Mouse (Mus musculus) adrenal gland, postnatal 25 days (tissue): ENCODE results near the gene Ptpn21. TPM values are rescaled to one million over a fixed set of nuclear protein-coding genes. Genes with fewer than 3 reads are reported as not detected.

ENCODE experiments used
- DNase-seq: peaks from one replicate; pipeline ENCODE4 v3.0.0; 2021; ENCODE audit warnings: mixed read lengths
- total RNA-seq: library from RNA; stranded (reverse); gene quantifications from 2 replicates; pipeline ENCODE4 v1.2.3, GENCODE M21; 2021

The Ptpn21 gene
- total RNA-seq, 1 experiment from 2014 or later, result 24.0 TPM

DNA sequence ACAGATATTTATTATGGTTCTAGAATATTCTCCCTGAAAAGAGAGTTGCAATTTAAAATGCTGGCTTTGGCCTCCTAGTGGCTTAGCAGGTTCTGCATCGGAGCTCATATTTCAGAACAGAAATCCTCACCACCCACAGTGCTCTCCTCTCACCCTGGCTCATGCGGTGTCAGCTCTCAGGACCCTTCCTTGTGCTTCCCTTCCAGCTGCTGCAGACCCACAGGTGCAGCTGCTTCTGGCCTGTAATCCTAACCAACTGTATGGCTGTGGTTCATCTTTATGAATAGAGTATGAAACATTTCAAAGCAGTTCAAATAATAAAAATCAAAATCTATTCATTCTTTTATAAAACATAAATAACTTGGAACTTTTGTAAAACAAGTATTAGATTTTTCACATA, 80.3 kb downstream of the Ptpn21 start:
- DNase-seq, result no peak

DNA sequence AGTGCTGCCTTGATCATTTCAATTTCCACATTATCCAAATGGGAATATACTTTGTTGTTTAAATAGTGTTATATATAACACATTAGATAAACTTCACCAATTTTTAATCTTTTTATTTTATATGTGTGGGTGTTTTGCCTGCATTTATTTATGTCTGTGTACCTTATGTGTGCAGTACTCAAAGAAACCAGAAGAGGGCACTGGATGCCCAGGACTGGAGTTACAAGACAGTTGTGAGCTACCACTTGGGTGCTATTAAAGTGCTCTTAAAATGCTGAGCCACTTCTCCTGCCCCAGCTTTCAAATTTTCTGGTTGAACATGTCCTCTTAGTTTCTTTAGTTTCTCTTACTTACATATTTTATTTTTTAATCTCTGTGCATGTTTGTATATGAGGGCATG, 92.4 kb downstream of the Ptpn21 start:
- DNase-seq, result no peak

GRCm38 (mm10) chr12:98628260-98628970, 108.8 kb downstream of the Ptpn21 start:
- no peak for DNase-seq

DNA sequence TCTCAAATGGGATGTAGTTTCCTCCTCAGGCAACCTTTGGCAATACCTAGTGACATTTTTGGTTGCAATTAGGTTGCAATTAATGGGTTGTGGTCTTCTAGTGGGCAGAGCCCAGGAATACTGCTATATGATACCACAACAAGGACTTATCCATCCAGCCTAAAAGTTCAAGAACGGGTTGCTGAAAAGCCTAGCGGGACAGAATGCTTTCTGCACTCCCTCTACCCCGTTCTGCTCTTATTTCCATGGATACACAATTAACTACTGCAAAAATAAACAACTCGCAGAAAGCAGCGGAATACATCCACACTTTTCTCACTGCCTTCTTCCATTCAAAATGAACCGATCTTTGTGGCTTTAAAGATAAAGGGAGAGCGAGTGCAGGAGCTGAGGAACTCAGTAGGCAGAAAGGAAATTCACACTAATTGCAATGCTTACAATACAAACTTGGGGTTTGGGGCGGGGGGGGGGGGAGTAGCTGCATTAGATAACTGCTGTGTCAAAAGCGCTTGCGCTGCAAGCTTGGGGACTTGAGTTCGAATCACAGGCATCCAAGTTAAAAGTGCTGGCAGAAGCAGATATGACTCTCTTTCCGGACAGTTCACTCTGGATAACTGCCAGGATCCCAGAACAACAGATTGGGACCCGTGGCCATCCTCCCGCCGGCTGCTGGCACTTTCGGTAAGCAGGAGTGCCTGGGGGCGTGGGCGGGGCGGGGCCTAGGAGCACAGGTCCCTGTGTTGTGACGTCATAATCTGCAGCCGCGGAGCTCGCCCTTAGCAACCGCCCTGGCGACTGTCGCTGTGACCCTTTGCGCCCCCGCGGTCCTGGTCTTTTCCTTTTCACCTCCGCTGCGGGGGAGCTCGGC, 109.6 kb downstream of the Ptpn21 start, which contains the start of gene Spata7:
TSS of gene Spata7 (plus strand) at position 766 of the 868 bp plus-strand sequence.
- DNase-seq, result peak; percentile 85

Other genes starting within 250 kb of the Ptpn21 start
- not detected in 2 replicates for gene Kcnk10, start 159.1 kb downstream of the Ptpn21 start, total RNA-seq
- gene Spata7, start 109.2 kb downstream of the Ptpn21 start, total RNA-seq, result 11.9 and 13.7 TPM in 2 replicates
- gene Zc3h14, start 9.6 kb upstream of the Ptpn21 start, total RNA-seq, result 90.7 and 130 TPM in 2 replicates
- 22.9 and 41.2 TPM in 2 replicates for gene Eml5, start 164.1 kb upstream of the Ptpn21 start, total RNA-seq
- gene Ttc8, start 183.2 kb upstream of the Ptpn21 start, total RNA-seq, result 29.0 and 35.5 TPM in 2 replicates